7 mouse cellular contexts compared by ENCODE assay signal in genomic region chr14:43924688-43925403, GRCm38 (mm10). TPM values are rescaled to one million over a fixed set of nuclear protein-coding genes. Genes with fewer than 3 reads are reported as not detected.
DNase-seq lines count a peak whose midpoint lies in the region; ATAC-seq and TF ChIP-seq lines count a peak whose summit lies in the region.
"Not testable (repeated sequence)": the region's sequence is repeated elsewhere in the genome, so short reads cannot be mapped to it uniquely, and the experiment has no call there.

Gene Gm8113, plus strand, starts transcription at chr14:43925390.

- TF ChIP-seq CTCF in bone marrow macrophage, adult 2 months (IDR thresholded peaks at IDR 0.05; ENCODE audit: low read depth, low read length), result peak; percentile 44; the same call in 1 of the 2 replicates
- peak; percentile 36; the same call in 1 of the 2 replicates for TF ChIP-seq CTCF in spleen, adult 2 months (IDR thresholded peaks at IDR 0.05; ENCODE audit: extremely low read depth, insufficient read depth, insufficient read length, insufficient replicate concordance)

- H3K4me2 ChIP-seq in kidney, embryonic 15.5 days, result peak within 1 kb of the TSS; percentile 55
- peak within 1 kb of the TSS; percentile 59 for H3K4me2 ChIP-seq in limb, embryonic 13.5 days (replicated peaks)
- H3K4me2 ChIP-seq in midbrain, embryonic 14.5 days (ENCODE audit: low read length), result peak within 1 kb of the TSS; percentile 51

- H3K27me3 ChIP-seq in erythroblast, embryonic 14.5 days (ENCODE audit: control insufficient read depth); heart, embryonic 10.5 days (ENCODE audit: insufficient read depth, poor library complexity, severe bottlenecking); kidney, embryonic 15.5 days; limb, embryonic 13.5 days; midbrain, embryonic 14.5 days (ENCODE audit: control insufficient read depth, insufficient read depth, low read length); spleen, adult 2 months (ENCODE audit: control insufficient read depth, insufficient read depth, low read length): not testable (repeated sequence)

- H3K4me3 ChIP-seq in bone marrow macrophage, adult 2 months (ENCODE audit: insufficient read depth, low read length), result peak within 1 kb of the TSS; percentile 74
- H3K4me3 ChIP-seq in erythroblast, embryonic 14.5 days (replicated peaks), result peak within 1 kb of the TSS; percentile 52
- peak within 1 kb of the TSS; percentile 57 for H3K4me3 ChIP-seq in heart, embryonic 10.5 days
- H3K4me3 ChIP-seq in kidney, embryonic 15.5 days (replicated peaks), result peak within 1 kb of the TSS; percentile 55
- H3K4me3 ChIP-seq in limb, embryonic 13.5 days, result peak within 1 kb of the TSS; percentile 50
- peak within 1 kb of the TSS; percentile 45 for H3K4me3 ChIP-seq in midbrain, embryonic 14.5 days (replicated peaks; ENCODE audit: low read depth, low read length)
- peak within 1 kb of the TSS; percentile 65 for H3K4me3 ChIP-seq in spleen, adult 2 months (ENCODE audit: extremely low read depth, insufficient read depth, insufficient read length)

- not testable (repeated sequence) for H3K36me3 ChIP-seq in erythroblast, embryonic 14.5 days (ENCODE audit: control insufficient read depth); heart, embryonic 10.5 days; kidney, embryonic 15.5 days; limb, embryonic 13.5 days; midbrain, embryonic 14.5 days (ENCODE audit: control insufficient read depth, insufficient read depth, low read length); spleen, adult 2 months (ENCODE audit: control insufficient read depth, insufficient read depth, low read length)

- not testable (repeated sequence) for H3K9me3 ChIP-seq in erythroblast, embryonic 14.5 days (ENCODE audit: control insufficient read depth, low read length); heart, embryonic 10.5 days; kidney, embryonic 15.5 days (replicated peaks); limb, embryonic 13.5 days; midbrain, embryonic 14.5 days (ENCODE audit: control insufficient read depth, low read length)

- peak; percentile 92 for DNase-seq in heart, embryonic 10.5 days (ENCODE audit: low spot score)
- DNase-seq in midbrain, embryonic 14.5 days, result peak; percentile 92
- peak; percentile 8 to 26 for DNase-seq in spleen, adult 2 months (ENCODE audit: low read depth in 1 of 2, low spot score in 2 of 2)

- ATAC-seq in kidney, embryonic 15.5 days (replicated peaks; ENCODE audit: low FRiP score), result peak; percentile 99
- ATAC-seq in limb, embryonic 13.5 days (ENCODE audit: low FRiP score, low read depth), result peak; percentile 98
- peak; percentile 95 for ATAC-seq in midbrain, embryonic 14.5 days (ENCODE audit: low FRiP score, low TSS enrichment)

- not testable (repeated sequence) for H3K4me1 ChIP-seq in bone marrow macrophage, adult 2 months (ENCODE audit: control insufficient read depth, insufficient read depth, low read length); erythroblast, embryonic 14.5 days (ENCODE audit: control insufficient read depth); heart, embryonic 10.5 days; kidney, embryonic 15.5 days; limb, embryonic 13.5 days; midbrain, embryonic 14.5 days (ENCODE audit: control insufficient read depth, insufficient read depth, low read length); spleen, adult 2 months (ENCODE audit: control insufficient read depth, insufficient read depth, insufficient read length)

- 9% methylated on average over 10 of the region's 10 CpGs for WGBS in heart, embryonic 10.5 days
- 11% methylated on average over 10 of the region's 10 CpGs for WGBS in kidney, embryonic 15.5 days
- 7% methylated on average over 10 of the region's 10 CpGs for WGBS in limb, embryonic 13.5 days
- 9% methylated on average over 10 of the region's 10 CpGs for WGBS in midbrain, embryonic 14.5 days
- whole genome bisulfite sequencing in spleen, adult 2 months, result 12% methylated on average over 10 of the region's 10 CpGs

- not testable (repeated sequence) for TF ChIP-seq POLR2A in bone marrow macrophage, adult 2 months (IDR thresholded peaks at IDR 0.05; ENCODE audit: borderline replicate concordance, low read depth, low read length); spleen, adult 2 months (IDR thresholded peaks at IDR 0.05; ENCODE audit: low read depth, low read length)

- peak within 1 kb of the TSS; percentile 52 for H3K9ac ChIP-seq in kidney, embryonic 15.5 days
- peak within 1 kb of the TSS; percentile 67 for H3K9ac ChIP-seq in limb, embryonic 13.5 days
- peak within 1 kb of the TSS; percentile 30; the same call in 1 of the 2 replicates for H3K9ac ChIP-seq in midbrain, embryonic 14.5 days (replicated peaks; ENCODE audit: low read length)

- H3K27ac ChIP-seq in bone marrow macrophage, adult 2 months (ENCODE audit: insufficient read depth, low read depth, low read length), result 0 out of 2 replicates have a peak within 1 kb of the TSS, but pooled peaks have one; percentile 19
- peak within 1 kb of the TSS; percentile 90 for H3K27ac ChIP-seq in heart, embryonic 10.5 days
- peak within 1 kb of the TSS; percentile 95 for H3K27ac ChIP-seq in kidney, embryonic 15.5 days
- H3K27ac ChIP-seq in limb, embryonic 13.5 days, result peak within 1 kb of the TSS; percentile 76; the same call in 1 of the 2 replicates
- peak within 1 kb of the TSS; percentile 71; the same call in 1 of the 2 replicates for H3K27ac ChIP-seq in midbrain, embryonic 14.5 days (replicated peaks; ENCODE audit: low read depth, low read length)
- not testable (repeated sequence) for H3K27ac ChIP-seq in spleen, adult 2 months (ENCODE audit: insufficient read depth, low read length)

RNA-seq across cellular contexts. Expression of gene Gm8113, which starts in this region (rescaled TPM):
- not detected in 2 replicates for polyA plus RNA-seq in bone marrow macrophage, adult 2 months (2012; ENCODE audit: insufficient read depth, insufficient read length, missing spikeins)
- not detected in 2 replicates for polyA plus RNA-seq in erythroblast, embryonic 14.5 days (2012)
- polyA plus RNA-seq in heart, embryonic 10.5 days (2016; fragmentation: Nextera tagmentation; extraction: Ambion mirVana), result 25.2 and 25.6 TPM in 2 replicates
- polyA plus RNA-seq in kidney, embryonic 15.5 days (2015; fragmentation: Nextera tagmentation; extraction: Ambion mirVana), result 18.1 and 19.1 TPM in 2 replicates
- polyA plus RNA-seq in limb, embryonic 13.5 days (2015; fragmentation: Nextera tagmentation; extraction: Ambion mirVana), result 8.4 and 10.2 TPM in 2 replicates
- polyA plus RNA-seq in midbrain, embryonic 14.5 days (2014; fragmentation: Nextera tagmentation; extraction: Ambion mirVana), result 3.7 and 5.4 TPM in 2 replicates
- polyA plus RNA-seq in spleen, adult 2 months (2012; rRNA removed), result 1.3 and 1.5 TPM in 2 replicates

Comparison
In these comparisons a context has a peak if more than half of its experiments do, and no peak if none do; other contexts are left out.
1. DNase-seq: peak in every context shown above with its lines; median percentile 92 in heart, embryonic 10.5 days; 92 in midbrain, embryonic 14.5 days; 17 in spleen, adult 2 months.